ENCODE assay signal across 24 mouse cellular contexts in the genomic region with DNA sequence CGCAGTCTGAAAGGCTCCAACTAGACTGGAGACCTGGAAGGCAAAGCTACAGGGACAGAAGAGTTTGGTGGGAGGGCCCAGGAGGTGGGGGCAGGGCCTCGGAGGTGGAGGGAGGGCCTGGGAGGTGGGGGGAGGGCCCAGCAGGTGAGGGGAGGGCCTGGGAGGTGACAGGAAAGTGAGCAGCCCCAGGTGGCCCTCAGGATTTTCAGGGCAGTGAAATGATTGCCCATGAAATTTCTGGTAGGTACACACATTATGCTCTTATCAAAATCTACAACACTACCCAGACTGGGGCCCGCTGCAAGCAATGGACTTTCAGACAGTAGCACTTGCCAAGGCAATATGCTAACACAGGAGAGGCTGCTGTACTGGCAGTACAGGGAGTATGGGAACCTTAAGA.
"Had no signal": no experiment of that assay in that cellular context is flagged by ENCODE, and none has a peak within 500 bp of the region (broad histone marks: within the 10 kb centered on the region; RNA-seq: fewer than 3 reads in every experiment).

No protein-coding gene starts in this region.

- DNase-seq: gastrocnemius, adult 2 months; gastrocnemius, postnatal 10 days; gastrocnemius, postnatal 25 days; heart, adult 18-20 months; heart, postnatal 10 days; heart, postnatal 4 days; kidney, adult 18-20 months; kidney, adult 8-10 months; kidney, postnatal 10 days; kidney, postnatal 25 days; kidney, postnatal 4 days; layer of hippocampus, postnatal 36 days had no signal

- ATAC-seq: forebrain, embryonic 16.5 days; hindbrain, embryonic 16.5 days; inflammation-experienced regulatory T-cells, adult 6 months; intestine, embryonic 15.5 days had no signal

- H3K4me3 ChIP-seq: gastrocnemius, adult 2 months; heart, embryonic 10.5 days; heart, embryonic 12.5 days; hindbrain, embryonic 10.5 days; hindbrain, embryonic 12.5 days; intestine, embryonic 15.5 days; layer of hippocampus, adult 2 months; limb, embryonic 10.5 days; limb, embryonic 12.5 days had no signal

- H3K4me2 ChIP-seq: heart, embryonic 12.5 days; hindbrain, embryonic 12.5 days; hindbrain, embryonic 14.5 days; intestine, embryonic 15.5 days; limb, embryonic 12.5 days had no signal

- H3K4me1 ChIP-seq: heart, embryonic 12.5 days; hindbrain, embryonic 10.5 days had no signal

- H3K9me3 ChIP-seq: heart, embryonic 10.5 days; heart, embryonic 12.5 days; hindbrain, embryonic 10.5 days; hindbrain, embryonic 12.5 days; intestine, embryonic 15.5 days; limb, embryonic 10.5 days had no signal

- H3K36me3 ChIP-seq: intestine, embryonic 15.5 days had no signal

- H3K27me3 ChIP-seq: heart, embryonic 12.5 days; hindbrain, embryonic 12.5 days; intestine, embryonic 15.5 days; limb, embryonic 12.5 days had no signal

- H3K9ac ChIP-seq: heart, embryonic 12.5 days; hindbrain, embryonic 12.5 days; hindbrain, embryonic 14.5 days; intestine, embryonic 15.5 days; limb, embryonic 12.5 days had no signal

- H3K27ac ChIP-seq: gastrocnemius, adult 2 months; heart, embryonic 10.5 days; hindbrain, embryonic 10.5 days; hindbrain, embryonic 12.5 days; hindbrain, embryonic 14.5 days; intestine, embryonic 15.5 days; layer of hippocampus, adult 2 months; limb, embryonic 10.5 days; limb, embryonic 12.5 days had no signal
